Mouse (Mus musculus) forebrain, postnatal 0 days (tissue): ENCODE data around the gene Nrip3. TPM values are rescaled to one million over a fixed set of nuclear protein-coding genes. Genes with fewer than 3 reads are reported as not detected.
A peak's percentile ranks its signal among the peaks of the same experiment; 100 is the strongest.

Experiments used
- ATAC-seq: fragments of 200-750 bp; cut with Nextera tagmentation; 2 replicates; pipeline ENCODE4 v1.8.0; 2017; ENCODE audit warnings: mild to moderate bottlenecking, moderate library complexity
- DNase-seq: peaks from one replicate; pipeline ENCODE4 v3.0.0-alpha.2; 2015
- H3K27ac ChIP-seq: fragments of 300-500 bp; sonication (generic); 2 replicates; pipeline ENCODE4 v1.5.1; 2014; ENCODE audit warnings: low read depth, mild to moderate bottlenecking, antibody characterized with exemption, low read length, moderate library complexity, mixed read lengths
- H3K27me3 ChIP-seq: fragments of 300-500 bp; sonication (generic); 2 replicates; pipeline ENCODE4 v1.6.1; 2014; ENCODE audit warnings: mild to moderate bottlenecking, low read length, mixed read lengths; ENCODE audit not compliant: insufficient read depth
- H3K36me3 ChIP-seq: fragments of 300-500 bp; sonication (generic); 2 replicates; pipeline ENCODE4 v1.6.1; 2014; ENCODE audit warnings: mild to moderate bottlenecking, moderate library complexity; ENCODE audit not compliant: insufficient read depth
- H3K4me1 ChIP-seq: fragments of 300-500 bp; sonication (generic); 2 replicates; pipeline ENCODE4 v1.6.1; 2014; ENCODE audit warnings: antibody characterized with exemption; ENCODE audit not compliant: insufficient read depth
- H3K4me2 ChIP-seq: fragments of 300-500 bp; sonication (generic); 2 replicates; pipeline ENCODE4 v1.6.1; 2014; ENCODE audit warnings: low read depth, mild to moderate bottlenecking, moderate library complexity
- H3K4me3 ChIP-seq: fragments of 300-500 bp; sonication (generic); 2 replicates; pipeline ENCODE4 v1.5.1; 2014; ENCODE audit warnings: low read depth, low read length, mixed read lengths
- H3K9ac ChIP-seq: fragments of 300-500 bp; sonication (generic); 2 replicates; pipeline ENCODE4 v1.6.1; 2014; ENCODE audit warnings: mild to moderate bottlenecking
- H3K9me3 ChIP-seq: fragments of 300-500 bp; sonication (generic); 2 replicates; pipeline ENCODE4 v1.6.1; 2016; ENCODE audit warnings: low read length
- CTCF ChIP-seq: sonication (generic); IDR thresholded peaks from 2 replicates; pipeline ENCODE4 v1.5.1; 2016; ENCODE audit warnings: antibody characterized with exemption, control low read depth, low read depth
- WGBS: fragments of 180-500 bp; shearing (Covaris S2); extraction: QIAGEN DNeasy Blood & Tissue Kit; methylation state at CpG from one replicate; pipeline ENCODE4 v1.1.7; 2014; 5-methylcytosine and 5-hydroxymethylcytosine counted together
- polyA plus RNA-seq: library from polyadenylated mRNA; unstranded; fragments of >200 nt; fragmentation: Nextera tagmentation; extraction: Ambion mirVana; gene quantifications from 2 replicates; pipeline ENCODE4 v1.2.1, GENCODE M21; 2015
- total RNA-seq: library from RNA; depleted of rRNA; stranded (reverse); fragments of >200 nt; gene quantifications from 2 replicates; pipeline ENCODE4 v1.2.3, GENCODE M21; 2014

Gene Nrip3
- total and polyA plus RNA-seq, 2 experiments from 2014 or later = 21.9 to 43.4 TPM

GRCm38 (mm10) chr7:109813330-109814140 lies 31.7 kb upstream of the Nrip3 start:
- ATAC-seq = 0 out of 2 replicates have a peak, but pooled peaks have one; percentile 23
- Histone ChIP-seq H3K27me3 (no peaks in the 10 kb centered on the region; the same call in 1 of the 2 replicates), H3K4me3 (no peak overlapping the region), H3K27ac (no peak overlapping the region), H3K36me3 (no peaks in the 10 kb centered on the region), H3K4me2 (no peak overlapping the region), H3K9me3 (no peaks in the 10 kb centered on the region), H3K9ac (no peak overlapping the region), H3K4me1 (no peaks in the 10 kb centered on the region)
- no peak for DNase-seq
- no peak for TF ChIP-seq CTCF
- WGBS = 21% methylated on average over 4 of the region's 4 CpGs

GRCm38 (mm10) chr7:109807616-109808485 lies 26.0 kb upstream of the Nrip3 start:
- no peak overlapping the region for H3K4me2 ChIP-seq
- no peak overlapping the region for H3K27ac ChIP-seq
- H3K9ac ChIP-seq = no peak overlapping the region
- WGBS = 80% methylated on average over 8 of the region's 8 CpGs
- no peak for TF ChIP-seq CTCF
- no peaks in the 10 kb centered on the region for H3K27me3 ChIP-seq
- no peak for ATAC-seq
- no peaks in the 10 kb centered on the region for H3K4me1 ChIP-seq
- no peaks in the 10 kb centered on the region for H3K9me3 ChIP-seq
- H3K4me3 ChIP-seq = no peak overlapping the region
- no peaks in the 10 kb centered on the region for H3K36me3 ChIP-seq
- DNase-seq = no peak

- H3K4me3 ChIP-seq = no peak overlapping the region
- TF ChIP-seq CTCF = 0 out of 2 replicates have a peak, but pooled peaks have one; percentile 20
- no peak overlapping the region for H3K9ac ChIP-seq
- no peak overlapping the region for H3K27ac ChIP-seq
- H3K4me1 ChIP-seq = no peaks in the 10 kb centered on the region
- no peaks in the 10 kb centered on the region for H3K36me3 ChIP-seq
- ATAC-seq (no peak), DNase-seq (no peak)
- no peaks in the 10 kb centered on the region for H3K9me3 ChIP-seq
- no peaks in the 10 kb centered on the region for H3K27me3 ChIP-seq
- H3K4me2 ChIP-seq = no peak overlapping the region
- WGBS = 67% methylated on average over 6 of the region's 6 CpGs
Observed at GRCm38 (mm10) chr7:109804843-109805242, 23.0 kb upstream of the Nrip3 start.

GRCm38 (mm10) chr7:109804355-109804754 lies 22.5 kb upstream of the Nrip3 start:
- no peak for TF ChIP-seq CTCF
- WGBS = 89% methylated on average over 6 of the region's 6 CpGs
- Histone ChIP-seq H3K27me3 (no peaks in the 10 kb centered on the region), H3K9ac (no peak overlapping the region), H3K4me1 (no peaks in the 10 kb centered on the region), H3K4me2 (no peak overlapping the region), H3K9me3 (no peaks in the 10 kb centered on the region), H3K27ac (no peak overlapping the region), H3K4me3 (no peak overlapping the region), H3K36me3 (no peaks in the 10 kb centered on the region)
- DNase-seq (no peak), ATAC-seq (no peak)

GRCm38 (mm10) chr7:109803516-109803915 lies 21.7 kb upstream of the Nrip3 start:
- no peak overlapping the region for H3K4me2 ChIP-seq
- H3K36me3 ChIP-seq = no peaks in the 10 kb centered on the region
- DNase-seq = no peak
- no peaks in the 10 kb centered on the region for H3K4me1 ChIP-seq
- no peaks in the 10 kb centered on the region for H3K27me3 ChIP-seq
- H3K9me3 ChIP-seq = no peaks in the 10 kb centered on the region
- H3K27ac ChIP-seq = no peak overlapping the region
- no peak for ATAC-seq
- 62% methylated on average over 1 of the region's 1 CpGs for WGBS
- TF ChIP-seq CTCF = no peak
- H3K9ac ChIP-seq = no peak overlapping the region
- H3K4me3 ChIP-seq = no peak overlapping the region

GRCm38 (mm10) chr7:109800626-109801025 lies 18.8 kb upstream of the Nrip3 start:
- H3K4me1 ChIP-seq = no peaks in the 10 kb centered on the region
- no peak for TF ChIP-seq CTCF
- no peak overlapping the region for H3K27ac ChIP-seq
- H3K36me3 ChIP-seq = no peaks in the 10 kb centered on the region
- H3K9me3 ChIP-seq = no peaks in the 10 kb centered on the region
- no peak overlapping the region for H3K9ac ChIP-seq
- no peak for DNase-seq
- no peaks in the 10 kb centered on the region for H3K27me3 ChIP-seq
- no peak for ATAC-seq
- no peak overlapping the region for H3K4me3 ChIP-seq
- WGBS = 88% methylated on average over 4 of the region's 4 CpGs
- H3K4me2 ChIP-seq = no peak overlapping the region

- DNase-seq (no peak), ATAC-seq (no peak)
- Histone ChIP-seq H3K4me2 (no peak overlapping the region), H3K27ac (no peak overlapping the region), H3K36me3 (no peaks in the 10 kb centered on the region), H3K9ac (no peak overlapping the region), H3K27me3 (no peaks in the 10 kb centered on the region), H3K4me1 (no peaks in the 10 kb centered on the region), H3K4me3 (no peak overlapping the region), H3K9me3 (no peaks in the 10 kb centered on the region)
- 65% methylated on average over 11 of the region's 11 CpGs for WGBS
- TF ChIP-seq CTCF = no peak
Observed at GRCm38 (mm10) chr7:109799168-109799567, 17.3 kb upstream of the Nrip3 start.
